Mouse (Mus musculus) forebrain, postnatal 0 days (tissue): Measurements from ENCODE around the gene Tnnt2. TPM values are rescaled to one million over a fixed set of nuclear protein-coding genes. Genes with fewer than 3 reads are reported as not detected.
A peak's percentile ranks its signal among the peaks of the same experiment; 100 is the strongest.

Experiments
- ATAC-seq: fragments of 200-750 bp; cut with Nextera tagmentation; 2 replicates; pipeline ENCODE4 v1.8.0; 2017; ENCODE audit warnings: mild to moderate bottlenecking, moderate library complexity
- DNase-seq: peaks from one replicate; pipeline ENCODE4 v3.0.0-alpha.2; 2015
- H3K27ac ChIP-seq: fragments of 300-500 bp; sonication (generic); 2 replicates; pipeline ENCODE4 v1.5.1; 2014; ENCODE audit warnings: low read depth, mild to moderate bottlenecking, antibody characterized with exemption, low read length, moderate library complexity, mixed read lengths
- H3K27me3 ChIP-seq: fragments of 300-500 bp; sonication (generic); 2 replicates; pipeline ENCODE4 v1.6.1; 2014; ENCODE audit warnings: mild to moderate bottlenecking, low read length, mixed read lengths; ENCODE audit not compliant: insufficient read depth
- H3K36me3 ChIP-seq: fragments of 300-500 bp; sonication (generic); 2 replicates; pipeline ENCODE4 v1.6.1; 2014; ENCODE audit warnings: mild to moderate bottlenecking, moderate library complexity; ENCODE audit not compliant: insufficient read depth
- H3K4me1 ChIP-seq: fragments of 300-500 bp; sonication (generic); 2 replicates; pipeline ENCODE4 v1.6.1; 2014; ENCODE audit warnings: antibody characterized with exemption; ENCODE audit not compliant: insufficient read depth
- H3K4me2 ChIP-seq: fragments of 300-500 bp; sonication (generic); 2 replicates; pipeline ENCODE4 v1.6.1; 2014; ENCODE audit warnings: low read depth, mild to moderate bottlenecking, moderate library complexity
- H3K4me3 ChIP-seq: fragments of 300-500 bp; sonication (generic); 2 replicates; pipeline ENCODE4 v1.5.1; 2014; ENCODE audit warnings: low read depth, low read length, mixed read lengths
- H3K9ac ChIP-seq: fragments of 300-500 bp; sonication (generic); 2 replicates; pipeline ENCODE4 v1.6.1; 2014; ENCODE audit warnings: mild to moderate bottlenecking
- H3K9me3 ChIP-seq: fragments of 300-500 bp; sonication (generic); 2 replicates; pipeline ENCODE4 v1.6.1; 2016; ENCODE audit warnings: low read length
- CTCF ChIP-seq: sonication (generic); IDR thresholded peaks from 2 replicates; pipeline ENCODE4 v1.5.1; 2016; ENCODE audit warnings: antibody characterized with exemption, control low read depth, low read depth
- WGBS: fragments of 180-500 bp; shearing (Covaris S2); extraction: QIAGEN DNeasy Blood & Tissue Kit; methylation state at CpG from one replicate; pipeline ENCODE4 v1.1.7; 2014; 5-methylcytosine and 5-hydroxymethylcytosine counted together
- polyA plus RNA-seq: library from polyadenylated mRNA; unstranded; fragments of >200 nt; fragmentation: Nextera tagmentation; extraction: Ambion mirVana; gene quantifications from 2 replicates; pipeline ENCODE4 v1.2.1, GENCODE M21; 2015
- total RNA-seq: library from RNA; depleted of rRNA; stranded (reverse); fragments of >200 nt; gene quantifications from 2 replicates; pipeline ENCODE4 v1.2.3, GENCODE M21; 2014

Gene Tnnt2
- total and polyA plus RNA-seq, 2 experiments from 2014 or later = 0.63 to 0.67 TPM

- Histone ChIP-seq H3K27ac (no peak overlapping the region), H3K9ac (no peak overlapping the region), H3K4me1 (no peaks in the 10 kb centered on the region), H3K4me2 (no peak overlapping the region), H3K9me3 (no peaks in the 10 kb centered on the region), H3K36me3 (no peaks in the 10 kb centered on the region), H3K4me3 (no peak overlapping the region), H3K27me3 (no peaks in the 10 kb centered on the region)
- no peak for TF ChIP-seq CTCF
- WGBS = 81% methylated on average over 17 of the region's 17 CpGs
- no peak for ATAC-seq
- no peak for DNase-seq
These were observed 11.6 kb downstream of the Tnnt2 start for GRCm38 (mm10) chr1:135847611-135848351.

GRCm38 (mm10) chr1:135850722-135851512 is 14.8 kb downstream of the Tnnt2 start:
- no peak for ATAC-seq

GRCm38 (mm10) chr1:135852044-135852756 is 16.0 kb downstream of the Tnnt2 start:
- Histone ChIP-seq H3K27me3 (no peaks in the 10 kb centered on the region), H3K27ac (no peak overlapping the region), H3K36me3 (no peaks in the 10 kb centered on the region), H3K4me2 (no peak overlapping the region), H3K9me3 (no peaks in the 10 kb centered on the region), H3K9ac (no peak overlapping the region), H3K4me1 (no peaks in the 10 kb centered on the region), H3K4me3 (no peak overlapping the region)
- ATAC-seq = peak; percentile 65
- DNase-seq = peak; percentile 14
- no peak for TF ChIP-seq CTCF
- 35% methylated on average over 13 of the region's 13 CpGs for WGBS

More at GRCm38 (mm10) chr1:135850722-135851512, 14.8 kb downstream of the Tnnt2 start:
- peak; percentile 60 for TF ChIP-seq CTCF
- Histone ChIP-seq H3K4me3 (no peak overlapping the region), H3K27me3 (no peaks in the 10 kb centered on the region), H3K4me1 (no peaks in the 10 kb centered on the region), H3K9ac (no peak overlapping the region), H3K36me3 (no peaks in the 10 kb centered on the region), H3K4me2 (no peak overlapping the region), H3K27ac (no peak overlapping the region; the same call in 1 of the 2 replicates), H3K9me3 (no peaks in the 10 kb centered on the region)
- WGBS = 75% methylated on average over 12 of the region's 12 CpGs
- peak; percentile 30 for DNase-seq

- Histone ChIP-seq H3K9me3 (no peaks in the 10 kb centered on the region), H3K4me1 (no peaks in the 10 kb centered on the region), H3K27me3 (no peaks in the 10 kb centered on the region), H3K36me3 (no peaks in the 10 kb centered on the region), H3K9ac (no peak overlapping the region), H3K4me3 (no peak overlapping the region), H3K27ac (no peak overlapping the region), H3K4me2 (no peak overlapping the region)
- DNase-seq (no peak), ATAC-seq (no peak)
- WGBS = 93% methylated on average over 4 of the region's 4 CpGs
- TF ChIP-seq CTCF = no peak
These were observed 17.0 kb downstream of the Tnnt2 start for GRCm38 (mm10) chr1:135853200-135853599.

- Histone ChIP-seq H3K27ac (no peak overlapping the region), H3K4me3 (no peak overlapping the region), H3K4me2 (no peak overlapping the region), H3K9ac (no peak overlapping the region), H3K9me3 (no peaks in the 10 kb centered on the region), H3K36me3 (no peaks in the 10 kb centered on the region), H3K27me3 (no peaks in the 10 kb centered on the region), H3K4me1 (no peaks in the 10 kb centered on the region)
- WGBS = 87% methylated on average over 6 of the region's 6 CpGs
- DNase-seq (no peak), ATAC-seq (no peak)
- TF ChIP-seq CTCF = no peak
These were observed 18.6 kb downstream of the Tnnt2 start for GRCm38 (mm10) chr1:135854591-135855343.

- Histone ChIP-seq H3K27me3 (no peaks in the 10 kb centered on the region), H3K4me1 (no peaks in the 10 kb centered on the region), H3K27ac (no peak overlapping the region), H3K4me3 (no peak overlapping the region), H3K4me2 (no peak overlapping the region), H3K9me3 (no peaks in the 10 kb centered on the region), H3K9ac (no peak overlapping the region), H3K36me3 (no peaks in the 10 kb centered on the region)
- DNase-seq (no peak), ATAC-seq (no peak)
- 95% methylated on average over 1 of the region's 1 CpGs for WGBS
- no peak for TF ChIP-seq CTCF
These were observed 19.2 kb downstream of the Tnnt2 start for GRCm38 (mm10) chr1:135855344-135855687.
